7 mouse cellular contexts compared by ENCODE assay signal in the genomic region with DNA sequence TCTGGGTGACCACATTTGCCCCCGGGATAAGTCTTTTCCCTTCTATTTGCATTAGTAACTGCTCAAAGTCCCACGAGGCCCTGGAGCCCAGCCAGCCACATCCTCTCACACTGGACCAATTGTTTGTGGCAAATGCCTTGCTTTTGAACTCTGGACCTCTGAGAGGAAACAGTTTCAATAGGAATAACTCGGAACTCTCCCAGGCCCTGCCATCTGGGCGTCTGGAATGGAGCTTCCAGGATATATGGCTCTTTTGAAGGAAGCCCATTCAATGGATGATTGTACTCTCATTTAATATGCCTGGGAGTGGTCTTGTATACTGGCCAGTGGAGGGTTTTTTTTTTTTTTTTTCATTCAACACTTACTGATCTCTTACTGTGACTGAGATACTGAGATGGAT. TPM values are rescaled to one million over a fixed set of nuclear protein-coding genes. Genes with fewer than 3 reads are reported as not detected.
DNase-seq lines count a peak whose midpoint lies in the region.

No protein-coding gene starts in this region.

- DNase-seq in 3T3-L1 (ENCODE audit: low read depth, low spot score), result peak; percentile 98
- peak; percentile 63 for DNase-seq in adrenal gland, adult 2 months
- peak; percentile 84 for DNase-seq in heart, adult 8-10 months (ENCODE audit: low spot score)
- peak; percentile 94 for DNase-seq in kidney, adult 9 months
- peak; percentile 81 for DNase-seq in mesoderm, embryonic 11.5 days (ENCODE audit: low read depth, low spot score)
- no peak for DNase-seq in ovary, postnatal 14 days (ENCODE audit: low spot score)
- DNase-seq in cerebellum, adult 18-20 months, result no peak

RNA-seq across cellular contexts. Expression of a gene that starts 21.0 kb away (rescaled TPM):
- total RNA-seq in adrenal gland, adult 2 months (2021), result 100 to 1,000 TPM; 106 to 160 TPM
- polyA plus RNA-seq in adrenal gland, adult 2 months (2012; rRNA removed), result 193 and 277 TPM in 2 replicates
- total RNA-seq in heart, adult 8-10 months (2022), result 10 to 100 TPM in 3 of 4 experiments, 1 to 10 TPM in 1; 9.7 to 16.2 (median 14.0) TPM

Comparison
In these comparisons a context has a peak if more than half of its experiments do, and no peak if none do; other contexts are left out.
1. DNase-seq: peak in 3T3-L1 (single experiment), adrenal gland, adult 2 months (single experiment), heart, adult 8-10 months (single experiment), kidney, adult 9 months (single experiment) and mesoderm, embryonic 11.5 days (single experiment); none in ovary, postnatal 14 days (single experiment) and cerebellum, adult 18-20 months (0 of 2).
2. RNA of a gene that starts 21.0 kb away (total RNA-seq): 106 to 160 TPM in adrenal gland, adult 2 months; 9.7 to 16.2 TPM in heart, adult 8-10 months; every median in the first group is over 4 times any median in the second.